Mouse (Mus musculus) forebrain, embryonic 16.5 days (tissue): Measurements from ENCODE around the gene Ticam1. TPM values are rescaled to one million over a fixed set of nuclear protein-coding genes. Genes with fewer than 3 reads are reported as not detected.

Experiments
- ATAC-seq: fragments of 200-750 bp; cut with Nextera tagmentation; 2 replicates; pipeline ENCODE4 v1.8.0; 2017; ENCODE audit warnings: mild to moderate bottlenecking, moderate library complexity
- H3K27ac ChIP-seq: fragments of 300-500 bp; sonication (generic); 2 replicates; pipeline ENCODE4 v1.5.1; 2014; ENCODE audit warnings: low read length, control low read depth
- H3K27me3 ChIP-seq: fragments of 300-500 bp; sonication (generic); replicated peaks from 2 replicates; pipeline ENCODE4 v1.6.1; 2014; ENCODE audit warnings: low read length; ENCODE audit not compliant: control insufficient read depth, insufficient read depth
- H3K36me3 ChIP-seq: fragments of 300-500 bp; sonication (generic); 2 replicates; pipeline ENCODE4 v1.6.1; 2014; ENCODE audit not compliant: control insufficient read depth, insufficient read depth
- H3K4me1 ChIP-seq: fragments of 300-500 bp; sonication (generic); replicated peaks from 2 replicates; pipeline ENCODE4 v1.6.1; 2014; ENCODE audit warnings: low read length; ENCODE audit not compliant: control insufficient read depth, insufficient read depth
- H3K4me2 ChIP-seq: fragments of 300-500 bp; sonication (generic); 2 replicates; pipeline ENCODE4 v1.6.1; 2014; ENCODE audit warnings: mild to moderate bottlenecking, low read length, control low read depth
- H3K4me3 ChIP-seq: fragments of 300-500 bp; sonication (generic); replicated peaks from 2 replicates; pipeline ENCODE4 v1.5.1; 2014; ENCODE audit warnings: mild to moderate bottlenecking, low read length, control low read depth
- H3K9ac ChIP-seq: fragments of 300-500 bp; sonication (generic); replicated peaks from 2 replicates; pipeline ENCODE4 v1.6.1; 2014; ENCODE audit warnings: low read depth, low read length, control low read depth
- H3K9me3 ChIP-seq: fragments of 300-500 bp; sonication (generic); 2 replicates; pipeline ENCODE4 v1.6.1; 2016; ENCODE audit warnings: low read length; ENCODE audit not compliant: control insufficient read depth
- WGBS: fragments of 180-500 bp; shearing (Covaris S2); extraction: QIAGEN DNeasy Blood & Tissue Kit; methylation state at CpG from one replicate; pipeline ENCODE4 v1.1.7; 2014; 5-methylcytosine and 5-hydroxymethylcytosine counted together
- polyA plus RNA-seq: library from polyadenylated mRNA; unstranded; fragments of >200 nt; fragmentation: Nextera tagmentation; extraction: Ambion mirVana; gene quantifications from 2 replicates; pipeline ENCODE4 v1.2.1, GENCODE M21; 2015

The Ticam1 gene
- polyA plus RNA-seq, 1 experiment from 2014 or later, result 1.6 TPM

DNA sequence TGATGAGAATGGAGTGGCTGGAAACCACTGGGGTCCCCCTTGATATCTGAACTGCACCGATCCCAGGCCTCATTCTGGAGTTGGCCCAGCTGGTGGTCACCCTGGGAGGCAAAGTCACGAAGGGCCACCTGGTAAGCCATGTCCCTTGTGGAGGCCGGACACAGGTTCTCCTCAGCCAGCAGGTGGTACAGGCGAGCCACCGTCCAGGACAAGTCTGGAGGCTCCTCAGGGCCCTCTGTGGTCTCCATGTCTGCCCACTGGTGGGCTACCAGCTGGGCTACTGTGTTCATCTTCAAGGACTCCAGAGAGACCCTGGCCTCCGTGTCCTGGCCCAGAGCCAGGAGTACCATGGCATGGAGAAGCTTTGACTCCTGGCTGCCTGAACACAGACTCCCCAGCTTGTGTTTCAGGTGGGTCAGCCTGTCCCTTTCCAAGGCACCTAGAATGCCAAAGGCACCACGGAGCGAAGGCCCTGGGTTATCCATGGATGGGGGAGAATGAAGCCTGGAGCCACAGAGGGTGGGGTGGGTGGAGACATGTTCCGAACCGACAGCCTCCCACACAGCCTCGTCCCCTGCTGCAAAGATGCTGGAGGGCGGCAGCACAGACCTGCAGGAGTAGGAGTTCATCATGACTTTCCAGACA is 4.9 kb downstream of the Ticam1 start:
- Histone ChIP-seq H3K4me1 (peaks cover 16% of the 10 kb centered on the region), H3K4me3 (no peak overlapping the region), H3K4me2 (no peak overlapping the region), H3K27me3 (no peaks in the 10 kb centered on the region), H3K36me3 (no peaks in the 10 kb centered on the region), H3K9ac (no peak overlapping the region), H3K9me3 (no peaks in the 10 kb centered on the region), H3K27ac (no peak overlapping the region)
- ATAC-seq, result no peak
- 86% methylated on average over 12 of the region's 12 CpGs for WGBS

- H3K4me2 ChIP-seq, result peak overlapping the region; percentile 64
- peak; percentile 6; the same call in 1 of the 2 replicates for ATAC-seq
- H3K4me3 ChIP-seq, result peak overlapping the region; percentile 36
These were observed 6.8 kb downstream of the Ticam1 start for GRCm38 (mm10) chr17:56269741-56270140.

GRCm38 (mm10) chr17:56269153-56269630 is 7.4 kb downstream of the Ticam1 start:
- 19% methylated on average over 12 of the region's 12 CpGs for WGBS
- Histone ChIP-seq H3K36me3 (no peaks in the 10 kb centered on the region), H3K4me2 (peak overlapping the region; percentile 64), H3K4me1 (peaks cover 8% of the 10 kb centered on the region), H3K9me3 (no peaks in the 10 kb centered on the region), H3K4me3 (peak overlapping the region; percentile 36), H3K27ac (peak overlapping the region; percentile 74), H3K9ac (peak overlapping the region; percentile 42), H3K27me3 (no peaks in the 10 kb centered on the region)
- peak; percentile 91 for ATAC-seq

More at GRCm38 (mm10) chr17:56269741-56270140, 6.8 kb downstream of the Ticam1 start:
- no peaks in the 10 kb centered on the region for H3K9me3 ChIP-seq
- no peaks in the 10 kb centered on the region for H3K36me3 ChIP-seq
- H3K9ac ChIP-seq, result peak overlapping the region; percentile 42
- WGBS, result 71% methylated on average over 3 of the region's 3 CpGs
- H3K4me1 ChIP-seq, result peaks cover 8% of the 10 kb centered on the region
- H3K27ac ChIP-seq, result no peak overlapping the region; the same call in 1 of the 2 replicates
- H3K27me3 ChIP-seq, result no peaks in the 10 kb centered on the region

GRCm38 (mm10) chr17:56266271-56266670 is 10.3 kb downstream of the Ticam1 start:
- Histone ChIP-seq H3K4me2 (no peak overlapping the region), H3K36me3 (no peaks in the 10 kb centered on the region; the same call in 1 of the 2 replicates), H3K27me3 (no peaks in the 10 kb centered on the region), H3K9ac (no peak overlapping the region), H3K4me3 (no peak overlapping the region), H3K4me1 (peaks cover 16% of the 10 kb centered on the region), H3K9me3 (no peaks in the 10 kb centered on the region), H3K27ac (no peak overlapping the region)
- ATAC-seq, result no peak
- WGBS, result 74% methylated on average over 3 of the region's 3 CpGs

GRCm38 (mm10) chr17:56265869-56266268 is 10.7 kb downstream of the Ticam1 start:
- no peak overlapping the region for H3K4me3 ChIP-seq
- WGBS, result 94% methylated on average over 3 of the region's 3 CpGs
- no peak for ATAC-seq
- no peak overlapping the region for H3K27ac ChIP-seq
- H3K9ac ChIP-seq, result no peak overlapping the region
- H3K9me3 ChIP-seq, result no peaks in the 10 kb centered on the region
- H3K36me3 ChIP-seq, result peaks cover 2% of the 10 kb centered on the region
- no peaks in the 10 kb centered on the region for H3K27me3 ChIP-seq
- no peak overlapping the region for H3K4me2 ChIP-seq
- peaks cover 20% of the 10 kb centered on the region for H3K4me1 ChIP-seq

DNA sequence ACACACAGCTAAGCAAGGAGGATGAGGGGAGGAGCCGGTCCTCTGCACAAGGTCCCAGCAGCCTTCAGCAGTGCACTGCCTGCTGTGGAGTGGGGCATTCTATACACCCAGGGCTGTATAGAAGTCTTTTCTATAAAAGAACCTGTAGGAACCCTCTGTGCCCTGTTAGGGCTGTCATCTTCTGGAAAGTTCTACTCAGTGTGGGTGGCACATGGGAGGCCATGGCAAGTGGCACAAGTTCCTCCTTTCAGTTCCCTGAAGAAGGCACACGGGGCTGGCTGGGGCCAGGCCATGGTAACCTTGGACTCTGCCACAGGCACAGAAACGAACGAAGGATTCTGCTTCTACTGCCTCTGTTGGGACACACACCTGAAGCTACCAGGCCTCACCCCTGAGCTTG is 11.6 kb downstream of the Ticam1 start:
- H3K4me2 ChIP-seq, result no peak overlapping the region
- peaks cover 28% of the 10 kb centered on the region for H3K4me1 ChIP-seq
- H3K27ac ChIP-seq, result no peak overlapping the region
- no peak for ATAC-seq
- H3K36me3 ChIP-seq, result peaks cover 3% of the 10 kb centered on the region
- H3K9ac ChIP-seq, result no peak overlapping the region
- H3K4me3 ChIP-seq, result no peak overlapping the region
- WGBS, result 92% methylated on average over 4 of the region's 4 CpGs
- no peaks in the 10 kb centered on the region for H3K9me3 ChIP-seq
- no peaks in the 10 kb centered on the region for H3K27me3 ChIP-seq

GRCm38 (mm10) chr17:56264020-56264419 is 12.6 kb downstream of the Ticam1 start:
- H3K9ac ChIP-seq, result no peak overlapping the region
- peak; percentile 57 for ATAC-seq

DNA sequence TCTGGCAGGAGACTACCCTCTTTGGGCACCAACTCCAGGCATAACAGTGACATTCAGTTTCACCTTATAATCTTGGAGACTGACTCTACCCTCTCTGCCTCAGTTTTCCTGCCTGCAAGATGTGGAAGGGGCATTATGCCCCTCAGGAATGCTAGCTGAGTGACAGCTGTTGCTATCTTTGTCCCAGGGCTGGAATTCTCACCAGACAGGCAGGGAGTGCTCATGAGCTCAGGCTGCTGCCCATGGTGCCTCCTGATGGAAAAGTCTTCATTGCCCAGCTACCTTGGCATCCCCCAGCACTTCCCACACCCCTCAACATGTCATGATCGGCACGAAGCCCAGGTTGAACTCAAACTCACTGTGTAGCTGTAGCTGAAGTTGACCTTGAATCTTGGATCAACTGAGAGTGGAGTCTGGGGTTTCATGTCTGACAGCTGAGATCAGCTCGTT is 13.9 kb downstream of the Ticam1 start:
- H3K4me2 ChIP-seq, result no peak overlapping the region
- no peak for ATAC-seq
- no peaks in the 10 kb centered on the region for H3K9me3 ChIP-seq
- H3K27me3 ChIP-seq, result no peaks in the 10 kb centered on the region
- no peak overlapping the region for H3K4me3 ChIP-seq
- no peak overlapping the region for H3K9ac ChIP-seq
- H3K36me3 ChIP-seq, result peaks cover 8% of the 10 kb centered on the region
- peaks cover 44% of the 10 kb centered on the region for H3K4me1 ChIP-seq
- H3K27ac ChIP-seq, result no peak overlapping the region
- 89% methylated on average over 3 of the region's 3 CpGs for WGBS

More at GRCm38 (mm10) chr17:56264020-56264419, 12.6 kb downstream of the Ticam1 start:
- Histone ChIP-seq H3K36me3 (peaks cover 5% of the 10 kb centered on the region), H3K4me3 (no peak overlapping the region), H3K4me2 (no peak overlapping the region), H3K27ac (no peak overlapping the region), H3K27me3 (no peaks in the 10 kb centered on the region), H3K4me1 (peaks cover 33% of the 10 kb centered on the region), H3K9me3 (no peaks in the 10 kb centered on the region)
- 19% methylated on average over 8 of the region's 8 CpGs for WGBS

GRCm38 (mm10) chr17:56261166-56261565 is 15.4 kb downstream of the Ticam1 start:
- H3K27ac ChIP-seq, result no peak overlapping the region
- 78% methylated on average over 3 of the region's 3 CpGs for WGBS
- H3K36me3 ChIP-seq, result peaks cover 8% of the 10 kb centered on the region
- H3K4me3 ChIP-seq, result no peak overlapping the region
- H3K9ac ChIP-seq, result no peak overlapping the region
- H3K9me3 ChIP-seq, result no peaks in the 10 kb centered on the region
- ATAC-seq, result no peak
- H3K4me2 ChIP-seq, result no peak overlapping the region
- H3K4me1 ChIP-seq, result peaks cover 47% of the 10 kb centered on the region
- no peaks in the 10 kb centered on the region for H3K27me3 ChIP-seq
